Mouse (Mus musculus) limb, embryonic 14.5 days (tissue): ENCODE data around the gene Krtap7-1. TPM values are rescaled to one million over a fixed set of nuclear protein-coding genes. Genes with fewer than 3 reads are reported as not detected.

Source experiments
- ATAC-seq: fragments of 200-750 bp; cut with Nextera tagmentation; 2 replicates; pipeline ENCODE4 v1.8.0; 2017; ENCODE audit warnings: low read depth, moderate number of reproducible peaks, moderate TSS enrichment; ENCODE audit not compliant: low FRiP score
- DNase-seq: peaks from one replicate; pipeline ENCODE4 v3.0.0-alpha.2; 2015; ENCODE audit warnings: low spot score
- H3K27ac ChIP-seq: fragments of 300-500 bp; sonication (generic); replicated peaks from 2 replicates; pipeline ENCODE4 v1.5.1; 2014; ENCODE audit warnings: low read depth, mild to moderate bottlenecking, low read length, moderate library complexity, mixed read lengths
- H3K27me3 ChIP-seq: fragments of 300-500 bp; sonication (generic); 2 replicates; pipeline ENCODE4 v1.6.1; 2014; ENCODE audit warnings: low read length, mixed read lengths; ENCODE audit not compliant: control insufficient read depth, insufficient read depth
- H3K36me3 ChIP-seq: fragments of 300-500 bp; sonication (generic); 2 replicates; pipeline ENCODE4 v1.6.1; 2014; ENCODE audit warnings: mild to moderate bottlenecking, low read length, moderate library complexity, mixed read lengths; ENCODE audit not compliant: control insufficient read depth, insufficient read depth
- H3K4me1 ChIP-seq: fragments of 300-500 bp; sonication (generic); 2 replicates; pipeline ENCODE4 v1.6.1; 2014; ENCODE audit warnings: antibody characterized with exemption, low read length, mixed read lengths; ENCODE audit not compliant: control insufficient read depth, insufficient read depth
- H3K4me2 ChIP-seq: fragments of 300-500 bp; sonication (generic); replicated peaks from 2 replicates; pipeline ENCODE4 v1.6.1; 2014; ENCODE audit warnings: low read depth, mild to moderate bottlenecking, low read length, moderate library complexity; ENCODE audit not compliant: severe bottlenecking
- H3K4me3 ChIP-seq: fragments of 300-500 bp; sonication (generic); replicated peaks from 2 replicates; pipeline ENCODE4 v1.5.1; 2014; ENCODE audit warnings: low read length
- H3K9ac ChIP-seq: fragments of 300-500 bp; sonication (generic); 2 replicates; pipeline ENCODE4 v1.6.1; 2014; ENCODE audit warnings: mild to moderate bottlenecking, low read depth, low read length, moderate library complexity; ENCODE audit not compliant: severe bottlenecking
- H3K9me3 ChIP-seq: fragments of 300-500 bp; sonication (generic); 2 replicates; pipeline ENCODE4 v1.6.1; 2016; ENCODE audit warnings: low read length; ENCODE audit not compliant: control insufficient read depth
- POLR2A ChIP-seq: fragments of 200-500 bp; IDR thresholded peaks from 2 replicates; pipeline ENCODE4 v1.8.0; 2012; ENCODE audit warnings: inconsistent platforms, mild to moderate bottlenecking, moderate library complexity, borderline replicate concordance; ENCODE audit not compliant: insufficient read depth, insufficient read length; ENCODE audit errors: extremely low read depth
- WGBS: fragments of 180-500 bp; shearing (Covaris S2); extraction: QIAGEN DNeasy Blood & Tissue Kit; methylation state at CpG from one replicate; pipeline ENCODE4 v1.1.7; 2014; 5-methylcytosine and 5-hydroxymethylcytosine counted together
- polyA plus RNA-seq, 2 experiments: library from polyadenylated mRNA; depleted of rRNA in 1 of 2; stranded (reverse) in 1 of 2; unstranded in 1 of 2; fragments of >200 nt; fragmentation: Nextera tagmentation in 1 of 2; extraction: Ambion mirVana in 1 of 2; gene quantifications; 2 replicates each; pipeline versions ENCODE4 v1.2.1 to v1.2.3; 2012 to 2014

Gene Krtap7-1
- polyA plus RNA-seq (2012; rRNA removed) (0.18 TPM in 1 of 2 replicates, not detected in the other), polyA plus RNA-seq (2014; fragmentation: Nextera tagmentation; extraction: Ambion mirVana) (not detected in 2 replicates)

GRCm38 (mm10) chr16:89508223-89508622 lies at the start of gene Krtap7-1:
Gene Krtap7-1 (minus strand): TSS chr16:89508323.
- ATAC-seq, result no peak
- H3K4me3 ChIP-seq, result no peak within 1 kb of the TSS
- H3K27me3 ChIP-seq, result no peaks in the 10 kb centered on the region
- H3K9ac ChIP-seq, result no peak within 1 kb of the TSS
- WGBS, result 86% methylated on average over 4 of the region's 4 CpGs
- DNase-seq, result no peak
- no peak within 1 kb of the TSS for H3K4me2 ChIP-seq
- H3K4me1 ChIP-seq, result no peaks in the 10 kb centered on the region
- no peaks in the 10 kb centered on the region for H3K36me3 ChIP-seq
- TF ChIP-seq POLR2A, result no peak
- H3K27ac ChIP-seq, result no peak within 1 kb of the TSS
- H3K9me3 ChIP-seq, result no peaks in the 10 kb centered on the region

GRCm38 (mm10) chr16:89550298-89550697 lies 42.2 kb upstream of the Krtap7-1 start:
- Histone ChIP-seq H3K36me3 (no peaks in the 10 kb centered on the region), H3K27me3 (no peaks in the 10 kb centered on the region), H3K4me2 (no peak overlapping the region), H3K4me3 (no peak overlapping the region), H3K4me1 (no peaks in the 10 kb centered on the region), H3K27ac (no peak overlapping the region), H3K9ac (no peak overlapping the region), H3K9me3 (no peaks in the 10 kb centered on the region)
- ATAC-seq (no peak), DNase-seq (no peak)
- TF ChIP-seq POLR2A, result no peak

DNA sequence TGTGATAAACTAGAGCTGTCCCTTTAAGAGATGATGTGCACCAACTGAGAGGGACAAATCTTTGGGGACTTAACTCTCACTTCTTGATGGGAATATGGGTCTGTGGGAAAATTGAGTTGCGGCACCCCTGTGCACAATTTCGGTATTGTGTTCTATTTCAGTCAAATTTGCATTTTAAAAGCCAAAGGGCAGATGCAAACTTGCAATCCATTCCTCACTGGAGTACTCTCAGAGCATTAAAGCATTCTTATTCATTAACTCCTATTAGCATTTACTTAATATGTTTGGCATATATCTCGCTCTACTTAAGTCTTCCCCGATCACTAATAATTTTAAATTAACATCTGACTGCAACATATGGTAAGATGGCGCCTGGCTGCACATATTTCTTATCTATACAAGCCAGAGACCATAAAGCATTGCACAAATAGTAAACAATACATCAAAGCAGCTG lies 29.9 kb upstream of the Krtap7-1 start:
- no peaks in the 10 kb centered on the region for H3K4me1 ChIP-seq
- H3K9me3 ChIP-seq, result no peaks in the 10 kb centered on the region
- H3K4me2 ChIP-seq, result no peak overlapping the region
- no peaks in the 10 kb centered on the region for H3K36me3 ChIP-seq
- H3K4me3 ChIP-seq, result no peak overlapping the region
- WGBS, result 81% methylated on average over 5 of the region's 5 CpGs
- H3K27me3 ChIP-seq, result no peaks in the 10 kb centered on the region
- no peak for TF ChIP-seq POLR2A
- no peak for DNase-seq
- no peak overlapping the region for H3K27ac ChIP-seq
- no peak overlapping the region for H3K9ac ChIP-seq
- ATAC-seq, result no peak

GRCm38 (mm10) chr16:89537349-89537748 lies 29.2 kb upstream of the Krtap7-1 start:
- DNase-seq (no peak), ATAC-seq (no peak)
- H3K27ac ChIP-seq, result no peak overlapping the region
- TF ChIP-seq POLR2A, result no peak
- WGBS, result 95% methylated on average over 6 of the region's 6 CpGs
- H3K9me3 ChIP-seq, result no peaks in the 10 kb centered on the region
- H3K4me1 ChIP-seq, result no peaks in the 10 kb centered on the region
- H3K4me2 ChIP-seq, result no peak overlapping the region
- H3K27me3 ChIP-seq, result no peaks in the 10 kb centered on the region
- H3K9ac ChIP-seq, result no peak overlapping the region
- H3K36me3 ChIP-seq, result no peaks in the 10 kb centered on the region
- no peak overlapping the region for H3K4me3 ChIP-seq

DNA sequence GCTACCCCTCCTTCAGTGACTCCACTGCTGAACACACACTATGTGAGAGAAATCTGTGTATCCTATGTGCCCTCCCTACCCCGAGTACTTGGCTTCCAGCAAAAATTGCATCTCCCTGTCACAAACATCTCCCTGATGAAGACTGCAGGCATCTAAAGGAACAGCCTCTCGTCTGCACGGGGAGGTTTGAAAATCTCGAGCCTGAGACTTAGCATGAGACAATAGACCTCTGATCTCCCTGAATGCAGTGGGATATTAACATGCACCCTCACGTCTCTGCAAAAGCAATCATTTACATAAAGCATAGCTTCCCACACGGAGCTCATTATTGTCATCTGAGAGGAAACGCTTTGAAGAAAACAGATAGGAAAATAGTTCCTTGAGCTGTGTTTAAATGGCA lies 22.4 kb upstream of the Krtap7-1 start:
- no peak for TF ChIP-seq POLR2A
- 40% methylated on average over 7 of the region's 7 CpGs for WGBS

GRCm38 (mm10) chr16:89529846-89530245 lies 21.7 kb upstream of the Krtap7-1 start:
- H3K9me3 ChIP-seq, result no peaks in the 10 kb centered on the region
- H3K9ac ChIP-seq, result no peak overlapping the region
- no peak for TF ChIP-seq POLR2A
- H3K4me2 ChIP-seq, result no peak overlapping the region
- WGBS, result 66% methylated on average over 7 of the region's 7 CpGs
- no peak for DNase-seq
- H3K27ac ChIP-seq, result no peak overlapping the region
- H3K4me1 ChIP-seq, result no peaks in the 10 kb centered on the region
- no peaks in the 10 kb centered on the region for H3K36me3 ChIP-seq
- no peak for ATAC-seq
- H3K27me3 ChIP-seq, result no peaks in the 10 kb centered on the region
- no peak overlapping the region for H3K4me3 ChIP-seq

More for the DNA sequence above, 22.4 kb upstream of the Krtap7-1 start:
- Histone ChIP-seq H3K4me3 (no peak overlapping the region), H3K27me3 (no peaks in the 10 kb centered on the region), H3K4me1 (no peaks in the 10 kb centered on the region), H3K27ac (no peak overlapping the region), H3K9me3 (no peaks in the 10 kb centered on the region), H3K9ac (no peak overlapping the region), H3K4me2 (no peak overlapping the region), H3K36me3 (no peaks in the 10 kb centered on the region)
- no peak for ATAC-seq
- no peak for DNase-seq
